Comparison of ENCODE assay signal across 8 mouse cellular contexts in the genomic region with DNA sequence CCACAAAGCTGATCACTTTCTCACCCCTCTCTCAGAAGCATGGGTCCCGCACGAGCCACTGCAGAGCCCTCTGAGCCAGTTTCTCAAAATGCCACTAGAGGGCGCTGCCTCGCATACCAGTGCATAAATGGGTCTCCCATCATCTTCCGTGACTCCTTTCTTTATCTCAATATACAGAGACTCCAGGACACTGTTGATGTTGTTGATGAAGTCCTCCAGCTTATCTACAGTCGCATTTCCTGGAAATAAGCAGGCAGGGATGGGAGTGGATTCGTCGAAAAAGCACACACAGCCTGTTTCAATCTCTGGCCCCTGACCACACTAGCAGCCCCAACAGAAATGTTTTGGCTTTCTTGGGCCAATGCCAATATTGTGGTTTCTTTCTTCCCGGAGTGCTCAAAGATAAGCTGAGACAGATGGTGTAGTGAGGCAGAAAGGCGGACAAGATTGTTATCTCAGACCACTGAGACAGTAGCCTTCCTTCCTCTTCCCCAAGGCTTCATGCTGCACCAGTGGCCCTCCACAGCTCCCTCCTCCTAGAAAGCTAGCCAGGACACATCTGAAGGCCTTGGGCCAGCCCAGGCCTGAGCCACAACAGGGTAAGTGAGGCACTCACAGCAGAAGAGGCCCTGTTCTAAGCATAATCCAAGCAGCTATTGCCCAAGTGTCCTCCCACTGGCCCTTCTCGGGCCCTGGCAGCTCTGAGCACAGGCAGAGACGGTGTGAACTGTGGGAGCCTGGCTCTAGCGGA. TPM values are rescaled to one million over a fixed set of nuclear protein-coding genes. Genes with fewer than 3 reads are reported as not detected.
A peak's percentile ranks its signal among the peaks of the same experiment; 100 is the strongest.
DNase-seq lines count a peak whose midpoint lies in the region; ATAC-seq and TF ChIP-seq lines count a peak whose summit lies in the region.

No protein-coding gene starts in this region.

- TF ChIP-seq POLR2A in bone marrow, adult 2 months (IDR thresholded peaks at IDR 0.05; ENCODE audit: borderline replicate concordance, control insufficient read depth, low read depth, low read length): no peak

- H3K9me3 ChIP-seq in embryonic facial prominence, embryonic 15.5 days (replicated peaks): no peaks in the 10 kb centered on the region
- no peaks in the 10 kb centered on the region for H3K9me3 ChIP-seq in heart, embryonic 10.5 days
- no peaks in the 10 kb centered on the region for H3K9me3 ChIP-seq in kidney, embryonic 14.5 days (ENCODE audit: control insufficient read depth, low read length)

- 4% methylated on average over 13 of the region's 13 CpGs for WGBS in bone marrow, adult 2 months
- 17% methylated on average over 13 of the region's 13 CpGs for WGBS in embryonic facial prominence, embryonic 15.5 days
- 23% methylated on average over 13 of the region's 13 CpGs for WGBS in heart, embryonic 10.5 days
- WGBS in kidney, embryonic 14.5 days: 29% methylated on average over 13 of the region's 13 CpGs

- peak; percentile 87 for TF ChIP-seq CTCF in bone marrow, adult 2 months (IDR thresholded peaks at IDR 0.05; ENCODE audit: control insufficient read depth, insufficient read depth, low read length)

- DNase-seq in A20 (ENCODE audit: low read depth, low spot score) (peak; percentile 83), liver (peak; percentile 90)
- peak; percentile 92 for DNase-seq in heart, embryonic 10.5 days (ENCODE audit: low spot score)
- DNase-seq in spleen, postnatal 36 days (ENCODE audit: low spot score in 2 of 2): peak; percentile 75 to 82

- peaks cover 5% of the 10 kb centered on the region for H3K4me1 ChIP-seq in bone marrow, adult 2 months (ENCODE audit: control insufficient read depth, insufficient read depth, low read length)
- peaks cover 32% of the 10 kb centered on the region for H3K4me1 ChIP-seq in embryonic facial prominence, embryonic 15.5 days
- peaks cover 47% of the 10 kb centered on the region for H3K4me1 ChIP-seq in heart, embryonic 10.5 days
- H3K4me1 ChIP-seq in kidney, embryonic 14.5 days (ENCODE audit: control insufficient read depth, insufficient read depth, low read length): peaks cover 31% of the 10 kb centered on the region

- ATAC-seq in embryonic facial prominence, embryonic 15.5 days (ENCODE audit: insufficient number of reproducible peaks, low FRiP score, low TSS enrichment, low read depth): peak; percentile 55
- ATAC-seq in kidney, embryonic 14.5 days (ENCODE audit: low FRiP score, low TSS enrichment): peak; percentile 44
- peak; percentile 58 for ATAC-seq in monocyte, adult 5-6 weeks (replicated peaks; ENCODE audit: insufficient number of reproducible peaks, low FRiP score, low TSS enrichment, poor library complexity, severe bottlenecking)

- H3K9ac ChIP-seq in embryonic facial prominence, embryonic 15.5 days: no peak overlapping the region
- H3K9ac ChIP-seq in kidney, embryonic 14.5 days (ENCODE audit: low read depth, low read length): no peak overlapping the region; the same call in 1 of the 2 replicates

- no peaks in the 10 kb centered on the region for H3K27me3 ChIP-seq in embryonic facial prominence, embryonic 15.5 days
- no peaks in the 10 kb centered on the region for H3K27me3 ChIP-seq in heart, embryonic 10.5 days (ENCODE audit: insufficient read depth, poor library complexity, severe bottlenecking)
- H3K27me3 ChIP-seq in kidney, embryonic 14.5 days (ENCODE audit: control insufficient read depth, insufficient read depth, low read length): no peaks in the 10 kb centered on the region

- H3K27ac ChIP-seq in bone marrow, adult 2 months (ENCODE audit: control insufficient read depth, insufficient read depth, low read depth, low read length, poor library complexity): peak overlapping the region; percentile 75
- H3K27ac ChIP-seq in embryonic facial prominence, embryonic 15.5 days (replicated peaks): peak overlapping the region; percentile 70
- H3K27ac ChIP-seq in heart, embryonic 10.5 days: peak overlapping the region; percentile 86
- H3K27ac ChIP-seq in kidney, embryonic 14.5 days (ENCODE audit: low read depth, low read length): peak overlapping the region; percentile 79

- peak overlapping the region; percentile 19 for H3K4me3 ChIP-seq in bone marrow, adult 2 months (replicated peaks; ENCODE audit: control insufficient read depth, low read depth, low read length)
- no peak overlapping the region for H3K4me3 ChIP-seq in embryonic facial prominence, embryonic 15.5 days (replicated peaks)
- H3K4me3 ChIP-seq in heart, embryonic 10.5 days: no peak overlapping the region
- no peak overlapping the region for H3K4me3 ChIP-seq in kidney, embryonic 14.5 days (ENCODE audit: low read length)

- H3K4me2 ChIP-seq in embryonic facial prominence, embryonic 15.5 days (replicated peaks): 0 out of 2 replicates have a peak overlapping the region, but pooled peaks have one; percentile 25
- H3K4me2 ChIP-seq in kidney, embryonic 14.5 days (replicated peaks; ENCODE audit: low read depth, low read length): no peak overlapping the region; the same call in 1 of the 2 replicates

- H3K36me3 ChIP-seq in embryonic facial prominence, embryonic 15.5 days: peaks cover 37% of the 10 kb centered on the region
- H3K36me3 ChIP-seq in heart, embryonic 10.5 days: peaks cover 40% of the 10 kb centered on the region
- H3K36me3 ChIP-seq in kidney, embryonic 14.5 days (ENCODE audit: control insufficient read depth, insufficient read depth, low read length): peaks cover 39% of the 10 kb centered on the region

RNA-seq across cellular contexts. Expression of gene Nsmce1, which starts 19.2 kb away (rescaled TPM):
- polyA plus RNA-seq in bone marrow, adult 2 months (2011; ENCODE audit: insufficient read depth, insufficient read length, low replicate concordance, missing spikeins): 42.7 and 49.6 TPM in 2 replicates
- polyA plus RNA-seq in embryonic facial prominence, embryonic 15.5 days (2015; fragmentation: Nextera tagmentation; extraction: Ambion mirVana): 105 and 110 TPM in 2 replicates
- 122 and 123 TPM in 2 replicates for polyA plus RNA-seq in heart, embryonic 10.5 days (2016; fragmentation: Nextera tagmentation; extraction: Ambion mirVana)
- polyA plus RNA-seq in kidney, embryonic 14.5 days (2014; fragmentation: Nextera tagmentation; extraction: Ambion mirVana): 137 and 157 TPM in 2 replicates
- total RNA-seq in monocyte, adult 5-6 weeks (2017): 24.3 to 43.0 TPM (median 42.0 TPM) in 3 replicates

RNA-seq across cellular contexts. Expression of gene Kdm8, which starts 27.7 kb away (rescaled TPM):
- 1.5 and 2.5 TPM in 2 replicates for polyA plus RNA-seq in bone marrow, adult 2 months (2011; ENCODE audit: insufficient read depth, insufficient read length, low replicate concordance, missing spikeins)
- polyA plus RNA-seq in embryonic facial prominence, embryonic 15.5 days (2015; fragmentation: Nextera tagmentation; extraction: Ambion mirVana): 8.0 and 8.3 TPM in 2 replicates
- polyA plus RNA-seq in heart, embryonic 10.5 days (2016; fragmentation: Nextera tagmentation; extraction: Ambion mirVana): 10.8 and 11.6 TPM in 2 replicates
- 9.6 and 12.7 TPM in 2 replicates for polyA plus RNA-seq in kidney, embryonic 14.5 days (2014; fragmentation: Nextera tagmentation; extraction: Ambion mirVana)
- 0.75 to 5.1 TPM (median 2.6 TPM) in 3 replicates for total RNA-seq in monocyte, adult 5-6 weeks (2017)
